Mouse (Mus musculus): ENCODE measurements around the gene Slc16a7.

DNA sequence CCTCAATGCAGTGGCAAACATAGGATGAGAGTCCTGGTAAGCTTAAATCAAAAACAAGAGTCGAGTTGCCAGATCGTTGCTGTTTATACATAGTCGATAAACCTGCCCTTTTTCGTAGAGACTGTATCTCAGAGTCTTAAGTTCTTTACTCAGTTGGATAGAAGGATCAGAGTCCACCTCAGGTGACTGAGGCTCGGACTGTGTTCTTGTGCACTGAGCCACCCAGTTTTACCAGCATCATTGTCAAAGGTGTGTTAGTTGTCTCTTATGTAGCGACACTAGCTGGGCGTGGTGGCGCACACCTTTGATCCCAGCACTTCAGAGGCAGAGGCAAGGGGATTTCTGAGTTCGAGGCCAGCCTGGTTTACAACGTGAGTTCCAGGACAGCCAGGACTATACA, 217.6 kb downstream of the Slc16a7 start:
- TF ChIP-seq ZC3H11A (IDR thresholded peaks at IDR 0.05; ENCODE audit: low read depth, low read length): no peak
- TF ChIP-seq CHD2 (IDR thresholded peaks at IDR 0.05; ENCODE audit: low read length): no peak
- TF ChIP-seq SMC3 (IDR thresholded peaks at IDR 0.05; ENCODE audit: low read depth, low read length): no peak
- TF ChIP-seq SIN3A (IDR thresholded peaks at IDR 0.05; ENCODE audit: low read length): no peak
- TF ChIP-seq MAZ (IDR thresholded peaks at IDR 0.05; ENCODE audit: low read depth, low read length): no peak

Data from MEL (cell line).